Mouse (Mus musculus) kidney, adult 10 weeks (tissue): ENCODE measurements around the gene Mon2. TPM values are rescaled to one million over a fixed set of nuclear protein-coding genes. Genes with fewer than 3 reads are reported as not detected.

Experiments
- polyA plus RNA-seq: library from polyadenylated mRNA; stranded (reverse); fragments of 350-450 nt; fragmentation: Illumina TruSeq; extraction: RNeasy Lipid Tissue Mini Kit (QIAGEN cat#74804); gene quantifications from one replicate; pipeline ENCODE4 v1.2.3, GENCODE M21; 2014; ENCODE audit warnings: low read depth, low replicate concordance

Gene Mon2
- 46.3 TPM for polyA plus RNA-seq

GRCm38 (mm10) chr10:123076245-123077023, at the start of gene Mon2:
Gene Mon2, minus strand, starts transcription at chr10:123076505.

Other genes starting within 250 kb of the Mon2 start
- 135 TPM for gene Usp15, start 120.5 kb upstream of the Mon2 start, polyA plus RNA-seq
- gene Fam19a2, start 187.5 kb upstream of the Mon2 start, polyA plus RNA-seq, result not detected